Mouse (Mus musculus): ENCODE measurements around the gene Morf4l1. TPM values are rescaled to one million over a fixed set of nuclear protein-coding genes. Genes with fewer than 3 reads are reported as not detected.

The Morf4l1 gene
- polyA plus RNA-seq, 1 experiment from 2014 or later = 603 TPM

GRCm38 (mm10) chr9:90127146-90127545 is 12.6 kb upstream of the Morf4l1 start:
- Histone ChIP-seq H3K27me3 (ENCODE audit: low read depth, poor library complexity, severe bottlenecking) (no peaks in the 10 kb centered on the region), H3K9me3 (replicated peaks) (no peaks in the 10 kb centered on the region), H3K36me3 (no peaks in the 10 kb centered on the region), H3K27ac (replicated peaks) (no peak overlapping the region), H3K4me1 (peaks cover 13% of the 10 kb centered on the region), H3K4me3 (peak overlapping the region; percentile 47)
- WGBS = 60% methylated on average over 6 of the region's 6 CpGs
- DNase-seq (ENCODE audit: low spot score) = no peak

GRCm38 (mm10) chr9:90126260-90127010 is 11.9 kb upstream of the Morf4l1 start:
- Histone ChIP-seq H3K27me3 (ENCODE audit: low read depth, poor library complexity, severe bottlenecking) (no peaks in the 10 kb centered on the region), H3K4me1 (peaks cover 13% of the 10 kb centered on the region), H3K9me3 (replicated peaks) (no peaks in the 10 kb centered on the region), H3K27ac (replicated peaks) (no peak overlapping the region), H3K4me3 (peak overlapping the region; percentile 47), H3K36me3 (no peaks in the 10 kb centered on the region)
- DNase-seq (ENCODE audit: low spot score) = peak; percentile 72
- WGBS = under 1% methylated on average over 30 of the region's 30 CpGs

- DNase-seq (ENCODE audit: low spot score) = no peak
- Histone ChIP-seq H3K4me1 (peaks cover 13% of the 10 kb centered on the region), H3K4me3 (peak overlapping the region; percentile 47), H3K36me3 (no peaks in the 10 kb centered on the region), H3K27ac (replicated peaks) (no peak overlapping the region), H3K9me3 (replicated peaks) (no peaks in the 10 kb centered on the region), H3K27me3 (ENCODE audit: low read depth, poor library complexity, severe bottlenecking) (no peaks in the 10 kb centered on the region)
- 14% methylated on average over 7 of the region's 7 CpGs for WGBS
Measured at GRCm38 (mm10) chr9:90125416-90126099, 11.0 kb upstream of the Morf4l1 start.

GRCm38 (mm10) chr9:90124873-90125245 is 10.3 kb upstream of the Morf4l1 start:
- 50% methylated on average over 8 of the region's 8 CpGs for WGBS
- Histone ChIP-seq H3K36me3 (no peaks in the 10 kb centered on the region), H3K27me3 (ENCODE audit: low read depth, poor library complexity, severe bottlenecking) (no peaks in the 10 kb centered on the region), H3K4me1 (peaks cover 13% of the 10 kb centered on the region), H3K4me3 (no peak overlapping the region), H3K27ac (replicated peaks) (no peak overlapping the region), H3K9me3 (replicated peaks) (no peaks in the 10 kb centered on the region)
- DNase-seq (ENCODE audit: low spot score) = no peak

- H3K27ac ChIP-seq (replicated peaks) = no peak overlapping the region
- no peaks in the 10 kb centered on the region for H3K9me3 ChIP-seq (replicated peaks)
- H3K27me3 ChIP-seq (ENCODE audit: low read depth, poor library complexity, severe bottlenecking) = no peaks in the 10 kb centered on the region
- no peak for DNase-seq (ENCODE audit: low spot score)
- H3K4me1 ChIP-seq = peaks cover 13% of the 10 kb centered on the region
- WGBS = 38% methylated on average over 11 of the region's 11 CpGs
- no peak overlapping the region for H3K4me3 ChIP-seq
- no peaks in the 10 kb centered on the region for H3K36me3 ChIP-seq
Measured at GRCm38 (mm10) chr9:90124156-90124872, 9.7 kb upstream of the Morf4l1 start.

- H3K4me3 ChIP-seq = no peak overlapping the region
- H3K4me1 ChIP-seq = peaks cover 13% of the 10 kb centered on the region
- no peaks in the 10 kb centered on the region for H3K36me3 ChIP-seq
- no peaks in the 10 kb centered on the region for H3K27me3 ChIP-seq (ENCODE audit: low read depth, poor library complexity, severe bottlenecking)
- DNase-seq (ENCODE audit: low spot score) = no peak
- no peak overlapping the region for H3K27ac ChIP-seq (replicated peaks)
- 75% methylated on average over 4 of the region's 4 CpGs for whole genome bisulfite sequencing
- H3K9me3 ChIP-seq (replicated peaks) = no peaks in the 10 kb centered on the region
Measured at GRCm38 (mm10) chr9:90122246-90122740, 7.7 kb upstream of the Morf4l1 start.

GRCm38 (mm10) chr9:90117234-90117633 is 2.7 kb upstream of the Morf4l1 start:
- Histone ChIP-seq H3K27ac (replicated peaks) (no peak overlapping the region), H3K4me1 (peaks cover 15% of the 10 kb centered on the region), H3K9me3 (replicated peaks) (no peaks in the 10 kb centered on the region), H3K36me3 (no peaks in the 10 kb centered on the region), H3K4me3 (no peak overlapping the region), H3K27me3 (ENCODE audit: low read depth, poor library complexity, severe bottlenecking) (no peaks in the 10 kb centered on the region)
- DNase-seq (ENCODE audit: low spot score) = no peak

GRCm38 (mm10) chr9:90115308-90115700 is 730 bp upstream of the Morf4l1 start:
- H3K4me3 ChIP-seq = peak overlapping the region; percentile 71
- no peaks in the 10 kb centered on the region for H3K27me3 ChIP-seq (ENCODE audit: low read depth, poor library complexity, severe bottlenecking)
- peak overlapping the region; percentile 98 for H3K27ac ChIP-seq (replicated peaks)
- no peaks in the 10 kb centered on the region for H3K9me3 ChIP-seq (replicated peaks)
- no peaks in the 10 kb centered on the region for H3K36me3 ChIP-seq
- DNase-seq (ENCODE audit: low spot score) = no peak
- peaks cover 23% of the 10 kb centered on the region for H3K4me1 ChIP-seq

GRCm38 (mm10) chr9:90113651-90114566 is 665 bp downstream of the Morf4l1 start:
- peak; percentile 87 for DNase-seq (ENCODE audit: low spot score)
- WGBS = under 1% methylated on average over 82 of the region's 82 CpGs
- Histone ChIP-seq H3K4me1 (peaks cover 23% of the 10 kb centered on the region), H3K4me3 (peak overlapping the region; percentile 71), H3K27ac (replicated peaks) (peak overlapping the region; percentile 98), H3K9me3 (replicated peaks) (no peaks in the 10 kb centered on the region), H3K27me3 (ENCODE audit: low read depth, poor library complexity, severe bottlenecking) (no peaks in the 10 kb centered on the region), H3K36me3 (peaks cover 12% of the 10 kb centered on the region)

- H3K27me3 ChIP-seq (ENCODE audit: low read depth, poor library complexity, severe bottlenecking) = no peaks in the 10 kb centered on the region
- H3K36me3 ChIP-seq = peaks cover 19% of the 10 kb centered on the region
- 4% methylated on average over 13 of the region's 13 CpGs for WGBS
- peaks cover 23% of the 10 kb centered on the region for H3K4me1 ChIP-seq
- H3K9me3 ChIP-seq (replicated peaks) = no peaks in the 10 kb centered on the region
- H3K4me3 ChIP-seq = peak overlapping the region; percentile 71
- DNase-seq (ENCODE audit: low spot score) = no peak
- peak overlapping the region; percentile 98 for H3K27ac ChIP-seq (replicated peaks)
Measured at GRCm38 (mm10) chr9:90113151-90113550, 1.4 kb downstream of the Morf4l1 start.

GRCm38 (mm10) chr9:90109386-90109785 is 5.2 kb downstream of the Morf4l1 start:
- peaks cover 17% of the 10 kb centered on the region for H3K4me1 ChIP-seq
- 92% methylated on average over 6 of the region's 6 CpGs for WGBS
- H3K36me3 ChIP-seq = peaks cover 57% of the 10 kb centered on the region
- H3K4me3 ChIP-seq = no peak overlapping the region
- DNase-seq (ENCODE audit: low spot score) = no peak
- no peaks in the 10 kb centered on the region for H3K9me3 ChIP-seq (replicated peaks)
- H3K27ac ChIP-seq (replicated peaks) = no peak overlapping the region
- H3K27me3 ChIP-seq (ENCODE audit: low read depth, poor library complexity, severe bottlenecking) = no peaks in the 10 kb centered on the region

- Histone ChIP-seq H3K4me3 (no peak overlapping the region), H3K27ac (replicated peaks) (no peak overlapping the region), H3K4me1 (peaks cover 17% of the 10 kb centered on the region), H3K27me3 (ENCODE audit: low read depth, poor library complexity, severe bottlenecking) (no peaks in the 10 kb centered on the region), H3K9me3 (replicated peaks) (no peaks in the 10 kb centered on the region), H3K36me3 (peaks cover 68% of the 10 kb centered on the region)
- no peak for DNase-seq (ENCODE audit: low spot score)
Measured at GRCm38 (mm10) chr9:90108272-90108671, 6.3 kb downstream of the Morf4l1 start.

Measured in midbrain, embryonic 10.5 days (tissue).